Mouse (Mus musculus): ENCODE results near the gene Pear1.

The Pear1 gene

DNA sequence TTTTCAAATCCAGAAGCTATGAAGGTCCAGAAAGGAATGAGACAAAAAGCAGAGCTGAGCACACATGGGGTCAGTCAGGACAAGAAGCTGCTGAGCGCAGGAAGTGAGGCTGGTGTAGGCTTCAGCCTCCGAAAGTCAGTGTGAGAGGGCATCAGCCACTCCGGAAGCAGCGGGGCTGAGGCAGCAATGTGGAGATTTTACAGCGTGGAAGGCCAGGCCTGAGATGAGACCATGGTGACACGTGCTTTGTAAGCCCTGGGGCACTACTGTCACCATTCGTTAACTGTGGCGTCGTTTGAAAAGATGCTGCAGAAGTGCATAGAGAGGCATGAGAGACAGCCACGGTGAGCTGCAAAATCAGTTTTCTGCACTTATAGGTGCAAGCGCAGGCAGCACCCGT lies 5.9 kb downstream of the Pear1 start:
- no peak for TF ChIP-seq GATA4 (IDR thresholded peaks at IDR 0.05; ENCODE audit: insufficient replicate concordance, low read length)

DNA sequence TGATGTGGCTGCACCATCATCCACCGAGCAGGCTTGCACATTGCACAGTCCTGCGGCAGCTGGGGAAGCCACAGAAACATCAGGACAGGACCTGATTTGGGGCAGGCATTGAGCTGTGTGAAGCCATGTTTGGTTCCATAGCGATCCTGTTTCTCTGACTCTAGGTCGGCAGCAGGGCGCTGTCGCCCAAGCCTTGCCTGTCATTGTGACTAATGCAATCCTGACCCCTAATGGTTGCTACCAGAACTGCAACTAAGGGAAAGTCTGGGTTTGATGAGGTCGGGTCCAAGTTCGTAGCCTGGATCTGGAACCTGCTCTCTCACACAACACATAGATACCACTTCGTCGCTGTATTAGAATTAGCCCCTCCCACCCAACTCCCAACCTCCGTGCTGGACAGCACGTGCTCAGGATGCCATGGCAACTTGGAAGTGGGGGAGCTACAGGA lies 7.4 kb downstream of the Pear1 start:
- no peak for TF ChIP-seq GATA4 (IDR thresholded peaks at IDR 0.05; ENCODE audit: insufficient replicate concordance, low read length)

DNA sequence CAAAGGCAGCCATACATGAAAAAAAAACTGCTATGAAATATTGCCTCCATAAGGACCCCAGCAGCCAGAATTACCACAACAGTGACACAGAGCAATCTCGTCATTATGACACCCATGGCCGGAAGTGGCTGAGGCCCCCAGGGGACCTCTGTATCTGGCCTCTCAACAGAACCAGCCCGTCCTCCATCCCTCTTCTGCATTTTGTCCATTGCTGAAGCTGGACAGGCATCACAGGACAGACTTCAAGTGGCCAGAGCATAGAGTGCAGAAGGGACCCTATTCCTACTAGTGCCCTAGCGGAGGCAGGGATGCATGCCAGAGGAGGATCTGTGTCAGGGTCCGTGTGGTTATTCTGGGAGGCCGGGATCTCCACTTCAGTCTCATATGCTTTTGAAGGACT lies 7.9 kb downstream of the Pear1 start:
- no peak for TF ChIP-seq GATA4 (IDR thresholded peaks at IDR 0.05; ENCODE audit: insufficient replicate concordance, low read length)

DNA sequence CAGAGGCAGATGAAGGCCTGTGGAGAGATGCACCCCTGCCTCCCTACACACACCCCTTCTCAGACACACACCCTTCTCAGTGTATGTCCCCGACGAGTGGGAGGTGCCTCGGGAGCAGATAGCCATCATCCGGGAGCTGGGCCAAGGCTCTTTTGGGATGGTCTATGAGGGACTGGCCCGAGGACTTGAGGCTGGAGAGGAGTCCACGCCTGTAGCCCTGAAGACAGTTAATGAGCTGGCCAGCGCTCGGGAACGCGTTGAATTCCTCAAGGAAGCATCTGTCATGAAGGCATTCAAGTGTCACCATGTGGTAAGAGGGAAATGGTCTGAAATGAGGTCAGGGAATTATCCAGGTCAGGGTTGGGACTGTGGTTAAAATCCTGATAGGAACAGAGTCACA lies 11.2 kb downstream of the Pear1 start:
- no peak for TF ChIP-seq GATA4 (IDR thresholded peaks at IDR 0.05; ENCODE audit: insufficient replicate concordance, low read length)

DNA sequence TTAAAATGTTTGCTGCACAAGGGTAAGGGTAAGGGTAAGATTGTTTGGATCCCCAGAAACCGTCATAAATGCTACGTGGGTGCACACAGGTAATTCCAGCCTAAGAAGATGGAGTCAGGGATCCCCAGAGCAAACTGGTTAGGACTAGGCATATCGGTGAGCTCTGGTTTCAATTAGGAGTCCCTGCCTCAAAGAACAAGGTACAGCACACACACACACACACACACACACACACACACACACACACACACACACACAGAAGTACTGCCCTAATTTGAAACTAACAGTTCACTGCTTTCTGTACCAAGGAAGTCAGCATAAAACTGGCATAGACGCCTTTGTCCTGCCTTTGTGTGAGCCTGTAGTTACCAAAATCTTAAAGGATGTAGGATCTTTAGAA lies 11.7 kb downstream of the Pear1 start:
- TF ChIP-seq GATA4 (IDR thresholded peaks at IDR 0.05; ENCODE audit: insufficient replicate concordance, low read length) = no peak

DNA sequence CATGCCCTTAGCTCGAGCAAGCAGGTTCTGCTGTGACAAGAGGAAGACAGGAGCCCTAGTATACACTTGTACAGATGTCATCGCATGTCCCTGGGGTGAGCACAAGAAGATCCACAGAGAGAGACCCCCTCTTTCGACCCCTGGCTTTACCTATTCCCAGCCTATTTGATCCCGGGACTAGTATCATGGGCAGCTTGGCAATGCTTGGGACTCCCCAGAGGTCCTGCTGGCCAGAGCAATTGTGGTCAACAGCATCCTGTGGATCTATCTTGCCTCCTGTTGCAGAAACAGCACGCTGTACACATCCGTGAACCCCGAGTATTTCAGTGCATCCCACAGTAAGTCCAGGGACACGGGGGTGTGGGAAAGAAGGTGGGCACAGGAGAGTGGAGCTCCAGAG lies 12.8 kb downstream of the Pear1 start:
- TF ChIP-seq GATA4 (IDR thresholded peaks at IDR 0.05; ENCODE audit: insufficient replicate concordance, low read length) = no peak

DNA sequence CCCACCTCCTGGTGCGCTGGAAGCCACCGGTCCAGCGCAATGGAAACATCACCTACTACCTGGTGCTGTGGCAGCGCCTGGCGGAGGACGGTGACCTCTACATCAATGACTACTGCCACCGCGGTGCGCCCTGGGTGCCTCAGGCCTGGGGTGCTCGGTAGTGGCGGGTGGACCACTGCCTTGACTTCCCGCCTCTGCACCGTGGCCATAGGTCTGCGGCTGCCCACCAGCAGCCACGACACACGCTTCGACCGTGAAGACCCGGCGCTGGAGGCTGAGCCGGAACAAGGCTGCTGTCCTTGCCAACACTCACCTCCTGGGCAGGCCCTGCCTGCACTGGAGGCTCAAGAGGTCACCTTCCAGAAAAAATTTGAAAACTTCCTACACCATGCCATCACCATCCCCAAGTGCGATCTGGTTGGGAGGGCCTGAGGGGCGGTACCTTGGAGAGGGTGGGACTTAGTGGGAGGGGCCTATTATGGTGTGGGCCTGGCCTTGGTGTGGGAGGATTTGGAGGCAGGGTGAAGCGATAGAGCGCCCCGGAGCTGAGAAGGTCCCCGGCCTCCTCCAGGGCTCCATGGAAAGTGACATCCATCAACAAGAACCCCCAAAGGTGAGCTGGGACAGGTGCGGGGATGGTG lies 14.7 kb downstream of the Pear1 start:
- no peak for TF ChIP-seq GATA4 (IDR thresholded peaks at IDR 0.05; ENCODE audit: insufficient replicate concordance, low read length)

DNA sequence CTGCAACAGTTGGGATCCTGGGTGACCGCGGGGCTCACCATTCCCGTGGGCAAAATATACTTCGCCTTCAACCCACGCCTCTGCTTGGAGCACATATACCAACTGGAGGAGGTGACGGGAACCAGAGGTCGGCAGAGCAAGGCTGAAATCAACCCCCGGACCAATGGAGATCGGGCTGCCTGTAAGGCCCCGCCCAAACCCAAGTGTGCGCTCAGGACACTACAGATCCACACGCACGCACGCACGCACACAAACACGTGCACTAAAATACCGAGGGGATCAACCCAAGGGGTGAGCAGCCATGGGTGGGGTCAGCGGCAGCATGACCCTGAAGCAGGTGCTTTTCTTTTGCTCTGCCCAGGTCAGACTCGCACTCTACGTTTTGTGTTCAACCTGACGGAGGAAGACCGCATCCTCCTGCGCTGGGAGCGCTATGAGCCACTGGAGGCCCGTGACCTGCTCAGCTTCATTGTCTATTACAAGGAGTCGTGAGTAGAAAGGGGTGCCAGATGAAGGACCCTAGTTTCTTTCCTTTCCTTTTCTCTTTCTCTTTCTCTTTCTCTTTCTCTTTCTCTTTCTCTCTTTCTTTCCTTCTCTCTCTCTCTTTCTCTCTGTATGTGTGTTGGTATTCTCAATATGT lies 19.9 kb downstream of the Pear1 start:
- TF ChIP-seq GATA4 (IDR thresholded peaks at IDR 0.05; ENCODE audit: insufficient replicate concordance, low read length) = no peak

DNA sequence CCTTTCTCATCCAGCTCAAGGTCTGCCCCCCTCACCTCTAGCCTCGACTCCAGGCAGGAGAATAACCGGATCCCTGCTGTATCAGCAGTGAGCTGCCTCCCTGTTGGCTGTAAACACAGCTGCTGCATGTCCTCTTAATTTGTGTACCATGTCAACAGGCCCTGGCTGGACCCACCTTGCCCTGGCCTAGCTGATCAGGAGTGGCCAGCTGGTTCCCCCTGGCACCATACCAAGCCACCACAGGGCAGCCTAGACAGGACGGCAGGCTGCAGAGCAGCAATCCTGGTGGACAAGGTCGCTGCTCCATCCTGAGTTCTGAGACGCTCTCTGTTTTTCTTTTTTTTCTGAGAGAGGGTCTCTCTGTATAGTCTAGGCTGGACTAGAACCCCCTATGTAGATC lies 22.4 kb downstream of the Pear1 start:
- TF ChIP-seq GATA4 (IDR thresholded peaks at IDR 0.05; ENCODE audit: insufficient replicate concordance, low read length) = no peak

DNA sequence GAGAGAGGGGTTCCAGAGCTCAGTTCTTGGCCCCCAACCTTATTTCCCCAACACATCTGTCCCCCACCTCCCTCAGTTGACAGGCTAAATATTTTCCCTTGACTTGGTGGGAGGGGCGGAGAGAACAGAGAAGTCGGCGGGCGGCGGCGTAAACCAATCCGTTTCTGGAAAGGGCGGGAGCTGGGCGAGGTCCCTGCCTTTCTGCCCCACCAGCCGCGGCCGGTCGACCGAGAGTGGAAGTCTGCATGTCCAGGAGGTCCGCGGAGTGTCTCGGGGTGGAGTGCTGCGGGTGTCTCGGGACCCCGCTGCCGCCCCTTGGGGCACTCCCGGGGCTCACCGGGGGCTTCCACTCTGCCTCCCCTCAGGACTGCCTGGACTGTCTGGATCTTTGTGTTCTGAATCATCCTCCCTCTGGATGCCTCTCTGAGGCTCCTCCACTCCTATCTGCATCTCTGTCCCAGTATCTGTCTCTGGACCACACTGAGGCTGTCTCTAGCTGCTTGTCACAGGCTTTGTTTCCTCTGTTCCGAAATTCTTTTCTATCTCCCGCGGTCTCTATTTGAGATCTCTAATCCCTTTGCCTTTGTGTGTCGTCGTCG lies 27.3 kb downstream of the Pear1 start, which contains the start of gene Insrr:
Gene Insrr, plus strand, starts transcription at position 216 of the 599 bp plus-strand sequence.
- TF ChIP-seq GATA4 (IDR thresholded peaks at IDR 0.05; ENCODE audit: insufficient replicate concordance, low read length) = no peak

DNA sequence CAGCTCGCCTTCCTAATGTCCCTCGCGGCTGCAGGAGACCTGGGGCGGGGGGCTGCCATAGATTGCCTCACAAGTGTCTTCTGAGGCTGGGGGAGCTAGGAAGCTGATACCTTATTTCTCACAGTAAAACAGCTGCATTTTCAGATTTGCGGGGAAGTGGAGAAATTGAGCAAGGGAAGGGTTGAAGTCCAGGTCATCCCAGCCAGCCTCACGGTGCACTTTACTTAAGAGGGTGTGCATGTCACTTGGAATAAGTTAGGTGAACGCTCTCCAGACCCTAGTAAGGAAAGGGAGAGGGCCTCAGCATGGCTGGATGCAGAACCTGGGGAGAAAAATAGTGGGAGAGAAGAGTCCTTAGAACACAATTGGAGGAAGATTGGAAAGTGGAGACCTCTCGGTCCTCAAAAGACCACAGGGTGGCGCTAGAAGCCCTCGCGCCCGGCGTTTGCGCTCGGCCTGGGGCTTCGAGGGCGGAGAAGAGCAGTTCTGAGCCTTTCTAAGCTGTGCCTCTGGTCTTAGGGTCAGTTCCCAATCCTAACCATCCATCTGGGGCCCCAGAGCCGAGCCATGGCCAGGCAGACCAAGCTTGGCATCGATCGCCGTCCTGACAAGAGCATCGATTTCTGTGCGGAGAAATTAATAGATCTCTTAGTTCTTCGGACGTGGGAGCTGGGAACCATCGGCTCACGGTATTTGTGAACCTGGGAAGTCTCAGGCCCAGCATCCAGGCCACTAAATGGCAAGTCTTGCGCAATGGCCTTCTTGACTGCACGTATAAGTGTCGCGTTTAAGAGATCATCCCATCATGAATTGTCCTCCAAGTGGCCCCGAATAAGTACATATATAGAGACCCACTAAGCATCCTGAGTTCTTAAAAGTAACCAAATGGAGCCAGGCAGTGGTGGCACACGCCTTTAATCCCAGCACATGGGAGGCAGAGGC lies 28.5 kb downstream of the Pear1 start:
- TF ChIP-seq GATA4 (IDR thresholded peaks at IDR 0.05; ENCODE audit: insufficient replicate concordance, low read length) = no peak

DNA sequence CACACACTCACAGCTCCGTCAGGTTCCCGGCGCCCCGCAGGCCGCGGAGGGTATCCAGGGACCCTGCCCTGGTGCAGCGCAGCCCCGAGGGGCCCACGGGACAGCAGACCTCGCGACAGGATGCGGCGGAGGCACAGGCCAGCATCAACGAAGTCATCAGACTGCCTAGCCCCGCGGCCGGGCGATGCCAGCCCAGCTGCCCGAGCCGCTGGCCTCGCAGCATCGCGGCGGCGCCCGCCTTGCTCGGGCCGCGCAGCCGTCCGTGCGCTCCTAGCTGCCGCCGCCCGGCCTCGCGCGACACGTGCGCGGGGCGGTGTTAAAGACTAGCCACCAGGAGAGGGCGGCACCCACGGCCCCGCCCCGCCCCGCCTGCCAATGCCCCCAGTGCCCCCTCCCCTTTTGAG lies 29.2 kb downstream of the Pear1 start, which contains the start of gene Ntrk1:
Gene Ntrk1, minus strand, starts transcription at position 241 of the 404 bp plus-strand sequence.
- TF ChIP-seq GATA4 (IDR thresholded peaks at IDR 0.05; ENCODE audit: insufficient replicate concordance, low read length) = no peak

DNA sequence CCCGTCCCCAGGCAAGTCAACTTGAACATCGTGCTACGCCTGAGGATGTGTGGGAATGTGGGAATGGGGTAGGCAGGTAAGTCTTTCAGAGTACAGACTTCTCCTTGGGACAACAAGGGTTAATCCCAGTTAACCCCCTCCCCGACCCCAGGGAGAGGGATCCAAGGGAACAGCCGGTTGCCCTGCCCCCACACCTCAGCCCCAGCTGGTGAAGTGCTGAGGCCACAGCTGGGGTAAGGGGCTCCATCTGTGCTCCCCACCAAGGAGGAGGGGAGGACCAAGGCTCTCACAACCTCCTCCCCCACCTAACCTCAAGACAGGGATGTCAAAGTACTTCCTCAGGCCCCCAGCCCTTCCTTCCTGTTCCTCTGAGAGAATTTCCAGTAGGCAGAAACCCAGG lies 34.3 kb downstream of the Pear1 start:
- no peak for TF ChIP-seq GATA4 (IDR thresholded peaks at IDR 0.05; ENCODE audit: insufficient replicate concordance, low read length)

DNA sequence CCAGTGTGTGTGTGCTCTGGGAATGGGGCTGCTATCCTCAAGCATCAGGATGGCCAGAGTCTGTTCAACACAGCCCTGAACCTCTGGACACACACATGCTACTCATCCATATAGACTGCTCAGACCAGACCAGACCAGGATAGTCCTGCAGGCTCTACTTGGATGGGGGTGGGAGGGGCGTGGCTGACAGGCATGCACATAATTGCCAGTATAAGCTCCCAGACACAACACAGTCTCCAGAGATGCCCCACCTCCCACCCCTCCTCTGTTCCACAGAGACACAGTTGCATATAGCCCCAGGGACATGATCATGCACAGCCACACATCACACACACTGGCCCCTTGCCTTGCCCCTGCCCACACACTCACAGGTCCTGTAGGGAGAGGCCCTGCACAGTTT lies 34.9 kb downstream of the Pear1 start:
- no peak for TF ChIP-seq GATA4 (IDR thresholded peaks at IDR 0.05; ENCODE audit: insufficient replicate concordance, low read length)

DNA sequence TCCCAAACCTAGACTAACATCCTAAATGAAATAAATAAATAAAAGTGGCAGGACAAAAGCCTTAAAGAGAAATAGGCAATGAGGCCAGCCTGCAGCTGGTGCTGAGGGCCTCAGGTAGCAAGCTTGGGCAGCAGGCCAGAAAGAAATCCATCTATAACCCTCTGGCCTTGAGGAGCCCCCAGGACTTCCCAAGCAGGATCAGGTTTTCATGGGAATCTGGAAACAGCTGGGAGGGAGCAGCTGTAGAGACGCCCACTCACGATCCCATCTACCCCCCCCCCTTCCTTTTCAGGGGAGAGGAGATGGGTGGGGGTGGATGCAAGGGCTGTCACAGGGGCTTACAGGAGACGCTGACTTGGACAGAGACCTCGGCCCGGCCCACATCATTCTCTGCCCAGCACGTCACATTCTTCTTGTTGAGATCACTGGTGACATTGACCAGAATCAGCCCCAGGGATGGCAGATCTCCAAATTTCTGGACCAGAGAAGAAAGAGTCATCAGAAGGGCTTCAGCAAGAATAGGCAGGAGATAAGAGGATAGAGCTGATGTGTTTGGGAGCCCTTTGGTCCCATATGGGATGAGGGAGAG lies 38.4 kb downstream of the Pear1 start:
- TF ChIP-seq GATA4 (IDR thresholded peaks at IDR 0.05; ENCODE audit: insufficient replicate concordance, low read length) = no peak

All from liver, adult (tissue).